Mouse (Mus musculus): ENCODE measurements around the gene Cyb5d2.

Gene Cyb5d2

DNA sequence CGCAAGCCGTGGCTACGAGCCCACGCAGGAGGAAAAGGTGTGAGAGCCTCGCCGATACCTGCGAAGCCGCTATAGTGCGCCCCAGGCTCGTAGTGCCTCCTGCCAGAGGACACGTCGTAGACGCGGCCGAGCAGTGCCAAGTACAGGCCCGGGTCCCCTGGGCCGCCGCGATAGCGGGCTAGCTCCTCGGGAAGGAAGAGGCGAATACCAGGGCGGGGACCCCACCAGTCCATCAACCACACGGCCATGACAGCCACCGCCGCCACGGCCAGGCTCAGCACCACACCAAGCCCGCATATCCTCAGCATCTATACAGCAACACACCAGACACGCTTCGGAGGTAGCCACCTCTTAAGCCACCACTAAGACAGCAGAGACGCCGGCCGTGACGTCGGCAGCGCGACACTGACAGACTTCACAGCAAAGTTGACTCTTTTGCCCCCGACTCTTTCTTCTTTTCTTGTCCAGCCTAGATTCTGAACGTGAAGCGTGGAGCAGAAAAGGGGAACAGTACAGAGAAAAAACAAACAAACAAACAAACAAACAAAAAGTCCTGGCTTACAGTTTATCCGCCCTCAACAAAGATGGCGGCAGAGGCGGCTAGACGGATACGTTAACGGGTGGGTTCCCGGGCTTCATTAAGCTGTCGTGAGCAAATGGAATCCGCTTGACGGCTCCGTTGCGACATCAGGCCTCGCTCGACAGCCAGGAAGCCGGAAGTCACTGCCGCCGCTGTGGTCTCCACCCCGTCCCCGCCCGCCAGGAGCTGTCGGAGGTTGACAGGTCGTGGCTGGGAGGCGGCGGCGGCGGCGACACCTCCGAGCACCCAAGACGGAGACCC is at the start of gene Cyb5d2, which contains the start of gene Zzef1:
Gene Cyb5d2, minus strand, starts transcription at position 688 of the 841 bp plus-strand sequence.
Gene Zzef1, plus strand, starts transcription at position 772 of the 841 bp plus-strand sequence.
- peak; percentile 24; the same call in 1 of the 2 replicates for TF ChIP-seq GATA4 (IDR thresholded peaks at IDR 0.05; ENCODE audit: insufficient replicate concordance, low read length)

DNA sequence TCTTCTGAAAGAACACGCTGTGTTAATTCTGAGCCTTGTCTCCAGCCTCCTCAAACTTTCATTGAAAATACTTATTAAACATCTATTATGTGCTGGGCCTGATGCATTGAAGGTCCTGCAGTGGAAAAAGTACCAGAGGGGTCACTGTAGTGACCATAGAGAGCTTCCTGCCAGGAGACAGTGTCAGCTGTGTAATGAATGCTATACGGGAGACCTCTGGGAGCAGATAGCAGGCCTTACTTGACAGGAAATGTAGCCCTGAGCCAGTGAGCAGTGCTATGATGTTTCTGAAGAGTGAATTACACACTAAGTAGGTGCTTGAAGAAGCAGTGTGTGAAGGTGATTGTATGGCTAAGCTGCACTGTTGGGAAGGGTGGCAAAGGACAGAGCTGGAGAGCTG is 49.6 kb upstream of the Cyb5d2 start:
- no peak for TF ChIP-seq GATA4 (IDR thresholded peaks at IDR 0.05; ENCODE audit: insufficient replicate concordance, low read length)

DNA sequence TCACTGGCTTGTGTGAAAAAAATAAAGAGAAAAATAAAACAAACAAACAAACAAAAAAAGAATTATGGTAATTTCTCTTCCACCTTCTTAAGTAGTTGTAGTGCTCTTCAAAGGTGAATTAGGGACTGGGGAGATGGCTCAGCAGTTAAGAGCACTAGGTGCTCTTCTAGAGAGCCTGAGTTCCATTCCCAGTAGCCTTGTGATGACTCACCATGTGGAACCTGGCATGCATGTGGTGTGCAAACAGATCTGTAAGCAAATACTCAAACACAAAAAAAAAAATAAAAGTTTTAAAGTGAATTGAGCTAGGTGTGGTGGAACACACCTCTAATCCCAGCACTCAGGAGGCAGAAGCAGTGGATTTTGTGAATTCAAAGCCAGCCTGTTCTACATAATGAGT is 47.6 kb upstream of the Cyb5d2 start:
- TF ChIP-seq GATA4 (IDR thresholded peaks at IDR 0.05; ENCODE audit: insufficient replicate concordance, low read length), result no peak

DNA sequence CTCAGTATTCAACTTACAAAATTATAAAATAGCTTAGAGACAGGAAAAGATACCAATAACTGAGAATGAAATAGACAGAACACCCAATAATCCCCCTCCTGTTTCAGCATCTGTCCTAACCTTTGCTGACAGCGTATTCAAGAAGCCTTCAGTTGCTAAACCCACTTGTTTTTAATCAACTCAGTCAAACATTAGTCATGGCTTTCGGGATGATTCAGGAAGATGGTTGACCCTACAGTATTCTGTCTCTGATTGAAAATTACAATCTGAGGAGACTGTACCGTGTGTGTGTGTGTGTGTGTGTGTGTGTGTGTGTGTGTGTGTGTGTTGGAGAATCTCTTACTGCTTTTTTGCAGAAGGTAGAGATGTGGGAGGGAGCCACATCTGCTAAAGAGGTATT is 46.8 kb upstream of the Cyb5d2 start:
- no peak for TF ChIP-seq GATA4 (IDR thresholded peaks at IDR 0.05; ENCODE audit: insufficient replicate concordance, low read length)

DNA sequence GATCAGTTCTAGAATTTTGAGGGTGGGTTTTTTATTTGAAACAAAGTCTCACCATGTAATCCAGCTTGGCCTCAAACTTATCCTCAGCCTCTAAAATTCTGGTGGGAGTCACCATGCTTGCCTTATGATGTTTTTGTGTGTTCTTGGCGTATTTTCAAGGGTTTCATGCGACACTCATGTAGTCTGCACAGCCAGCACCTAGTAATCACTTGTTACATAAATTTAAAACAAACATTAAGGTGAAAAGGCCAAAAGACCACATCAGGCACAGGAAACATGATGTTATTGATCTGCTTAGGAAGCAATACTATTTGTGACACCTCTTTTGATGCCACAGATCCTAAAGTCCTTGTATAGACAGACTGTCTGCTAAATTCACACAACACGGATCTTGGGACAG is 33.9 kb upstream of the Cyb5d2 start:
- TF ChIP-seq GATA4 (IDR thresholded peaks at IDR 0.05; ENCODE audit: insufficient replicate concordance, low read length), result no peak

DNA sequence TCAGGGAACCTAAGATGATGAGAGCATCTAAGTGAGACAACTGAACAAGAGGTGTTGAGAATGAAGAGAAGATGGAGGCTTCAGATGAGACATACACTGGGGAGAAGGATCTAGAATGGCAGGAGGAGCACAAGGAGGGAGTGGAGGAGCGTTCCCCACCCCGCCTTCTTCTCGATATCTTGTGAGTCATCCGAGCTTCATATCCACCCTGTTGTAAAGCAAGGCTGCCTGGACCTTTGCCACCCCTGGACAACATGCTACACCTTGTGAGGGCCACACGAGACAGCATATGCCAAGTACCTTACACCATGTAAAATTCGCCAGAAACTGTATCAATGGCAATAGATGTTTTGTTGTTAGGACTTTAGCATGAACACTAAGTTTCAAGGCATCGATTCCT is 25.1 kb upstream of the Cyb5d2 start:
- TF ChIP-seq GATA4 (IDR thresholded peaks at IDR 0.05; ENCODE audit: insufficient replicate concordance, low read length), result no peak

DNA sequence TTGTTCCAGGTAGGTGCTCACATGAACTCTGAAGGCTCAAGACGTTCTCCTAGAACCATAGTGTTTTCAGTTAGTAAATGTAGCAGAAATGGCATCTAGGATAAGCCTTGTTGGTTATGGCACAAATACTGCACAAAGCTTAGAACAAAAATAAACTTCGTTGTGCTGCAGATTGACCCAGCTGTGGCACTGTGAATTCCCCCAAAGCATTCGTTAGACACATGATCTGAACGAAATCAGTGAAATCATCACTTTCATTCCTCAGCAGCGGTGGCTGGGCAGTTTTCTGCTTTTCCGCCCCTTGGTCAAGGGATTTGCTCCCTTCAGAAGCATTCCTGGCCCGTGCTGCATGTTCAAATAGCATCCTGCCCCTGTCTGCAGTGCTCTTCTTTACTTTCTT is 22.1 kb upstream of the Cyb5d2 start:
- no peak for TF ChIP-seq GATA4 (IDR thresholded peaks at IDR 0.05; ENCODE audit: insufficient replicate concordance, low read length)

DNA sequence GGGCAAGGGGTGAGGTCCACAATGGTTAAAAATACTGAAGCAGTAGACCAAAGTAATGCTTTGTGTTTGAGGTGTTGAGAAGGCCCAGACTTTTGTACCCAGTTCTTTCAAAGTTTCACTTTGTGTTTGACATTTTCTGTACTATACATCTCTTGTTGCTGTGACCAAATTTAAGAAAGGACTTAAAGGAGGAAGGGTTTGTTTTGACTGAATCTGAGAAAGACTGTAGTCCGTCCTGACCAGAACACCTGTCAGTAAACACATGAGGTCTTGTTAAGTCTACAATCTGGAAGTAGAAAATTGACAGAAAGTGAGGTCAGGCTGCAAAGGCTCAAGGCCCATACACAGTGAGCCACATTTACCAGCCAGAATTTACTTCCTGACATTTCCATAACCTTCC is 20.9 kb upstream of the Cyb5d2 start:
- no peak for TF ChIP-seq GATA4 (IDR thresholded peaks at IDR 0.05; ENCODE audit: insufficient replicate concordance, low read length)

DNA sequence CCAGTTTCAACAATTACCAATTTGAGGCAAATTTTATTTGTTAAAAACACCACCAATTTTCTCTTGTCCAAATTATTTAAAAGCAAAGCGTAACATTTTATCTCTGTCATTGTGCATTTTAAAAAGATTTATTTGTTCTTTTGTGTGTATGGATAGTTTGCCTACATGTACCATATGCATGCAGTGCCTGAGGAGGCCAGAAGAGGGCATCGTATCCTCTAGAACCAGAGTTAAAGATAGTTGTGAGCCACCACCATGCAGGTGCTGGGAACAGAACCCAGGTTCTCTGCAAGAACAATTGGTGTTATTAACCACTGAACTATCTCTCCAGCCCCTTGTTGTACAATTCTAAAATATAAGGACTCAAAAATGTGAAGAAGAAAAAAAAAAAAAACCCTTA is 18.2 kb upstream of the Cyb5d2 start:
- TF ChIP-seq GATA4 (IDR thresholded peaks at IDR 0.05; ENCODE audit: insufficient replicate concordance, low read length), result no peak

DNA sequence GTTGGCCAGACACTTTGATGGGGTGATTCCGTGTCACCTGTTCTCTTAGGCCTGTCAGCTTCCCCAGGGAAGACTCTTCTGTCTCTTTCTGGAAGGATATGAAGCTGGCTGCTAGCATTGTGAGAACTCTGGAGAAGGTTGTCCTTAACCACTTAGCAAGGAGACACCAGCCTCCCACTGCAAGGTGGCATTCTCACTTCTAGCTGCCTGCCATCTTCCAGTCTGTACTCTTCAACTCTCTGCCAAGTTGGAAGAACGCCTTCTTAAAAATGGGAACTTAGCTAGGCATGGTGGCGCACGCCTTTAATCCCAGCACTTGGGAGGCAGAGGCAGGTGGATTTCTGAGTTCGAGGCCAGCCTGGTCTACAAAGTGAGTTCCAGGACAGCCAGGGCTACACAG is 17.7 kb upstream of the Cyb5d2 start:
- no peak for TF ChIP-seq GATA4 (IDR thresholded peaks at IDR 0.05; ENCODE audit: insufficient replicate concordance, low read length)

DNA sequence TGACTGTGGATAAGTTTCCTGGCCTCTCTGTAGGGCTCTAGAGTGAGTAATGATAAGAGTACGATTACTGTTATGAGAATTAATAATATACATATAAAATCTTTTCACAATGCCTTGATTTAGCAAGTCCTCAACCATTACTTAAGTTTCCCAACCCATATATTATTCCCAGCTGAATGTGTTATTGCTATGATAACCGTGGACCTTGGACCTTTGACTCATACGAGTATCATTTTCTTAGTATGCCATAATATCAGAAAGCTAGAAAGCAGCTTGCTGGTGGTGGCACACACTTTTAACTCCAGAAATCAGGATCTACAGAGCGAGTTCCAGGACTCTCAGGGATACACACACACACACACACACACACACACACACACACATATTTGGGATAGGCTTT is 12.1 kb upstream of the Cyb5d2 start:
- TF ChIP-seq GATA4 (IDR thresholded peaks at IDR 0.05; ENCODE audit: insufficient replicate concordance, low read length), result no peak

DNA sequence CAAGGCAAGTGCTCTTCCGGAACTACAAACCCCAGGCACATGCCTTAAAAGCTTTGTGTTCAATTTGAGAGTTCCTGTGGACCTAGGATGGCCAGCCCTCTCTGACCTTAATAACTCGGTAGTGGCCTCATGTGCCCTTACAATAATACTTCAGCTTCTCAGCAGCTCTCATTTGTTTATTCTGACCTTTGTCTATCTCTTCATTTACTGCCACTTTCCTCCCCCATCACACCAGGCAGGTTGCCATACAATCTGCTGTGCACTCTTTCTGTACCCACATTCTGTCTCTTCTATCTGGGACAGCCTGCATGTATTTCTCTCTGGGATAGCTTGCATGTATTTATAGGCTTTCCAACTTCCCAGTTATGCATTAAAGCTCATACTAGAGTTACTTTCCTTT is 10.6 kb upstream of the Cyb5d2 start:
- TF ChIP-seq GATA4 (IDR thresholded peaks at IDR 0.05; ENCODE audit: insufficient replicate concordance, low read length), result no peak

DNA sequence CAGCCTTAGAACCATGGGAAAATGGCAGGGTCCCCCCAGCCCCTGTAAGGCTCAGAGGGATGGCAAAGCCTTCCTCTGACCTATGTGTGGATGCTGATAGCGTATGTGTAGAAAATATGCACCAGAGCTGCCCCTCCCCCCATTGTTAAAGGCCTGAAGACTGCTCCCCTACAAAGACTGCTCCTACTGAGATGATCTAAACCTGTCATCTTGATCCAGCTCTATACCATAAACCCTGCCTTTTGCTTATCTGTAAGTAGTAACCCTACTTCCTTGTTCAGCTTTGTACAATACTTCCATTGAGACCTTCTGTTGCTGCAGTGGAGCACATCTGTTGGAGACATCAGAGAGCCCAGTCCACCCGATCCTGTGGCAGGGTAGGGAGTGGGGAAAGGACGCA is 9.3 kb upstream of the Cyb5d2 start:
- TF ChIP-seq GATA4 (IDR thresholded peaks at IDR 0.05; ENCODE audit: insufficient replicate concordance, low read length), result no peak

DNA sequence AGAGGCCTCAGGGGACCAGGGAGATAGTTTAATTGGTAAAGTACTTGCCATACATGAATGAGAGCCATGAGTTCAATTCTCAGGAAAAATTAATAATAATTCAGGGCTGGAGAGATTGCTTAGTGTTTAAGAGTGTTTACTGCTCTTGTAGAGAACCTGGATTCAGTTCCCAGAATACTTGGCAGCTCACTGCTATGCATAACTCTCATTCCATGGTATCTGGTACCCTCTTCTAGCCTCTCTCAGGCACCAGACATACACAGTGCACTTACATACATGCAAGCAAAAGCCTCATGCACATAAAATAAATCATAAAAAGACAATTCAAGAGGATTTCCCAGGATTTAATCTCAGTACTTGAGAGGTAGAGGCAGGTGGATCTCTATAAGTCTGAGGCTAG is 8.6 kb upstream of the Cyb5d2 start:
- no peak for TF ChIP-seq GATA4 (IDR thresholded peaks at IDR 0.05; ENCODE audit: insufficient replicate concordance, low read length)

DNA sequence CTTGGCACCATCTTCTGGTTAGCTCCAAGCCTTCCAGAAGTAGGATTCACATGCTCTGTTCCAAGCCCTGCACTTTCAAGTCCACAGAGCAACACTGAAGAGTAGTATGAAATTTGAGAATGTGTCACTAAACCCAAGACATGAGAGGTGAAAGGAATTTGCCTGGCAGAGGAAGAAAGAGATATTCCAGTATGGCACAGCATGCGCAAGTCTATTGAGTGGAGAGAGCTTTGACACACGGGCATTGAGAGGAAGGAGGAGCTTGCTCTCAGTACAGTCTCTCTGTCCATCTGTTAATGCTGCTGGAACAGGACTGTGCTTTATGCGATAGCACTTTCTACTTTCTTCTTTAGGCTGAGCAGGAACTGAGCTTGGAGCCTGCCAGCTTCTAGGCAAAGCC is 7.1 kb upstream of the Cyb5d2 start:
- TF ChIP-seq GATA4 (IDR thresholded peaks at IDR 0.05; ENCODE audit: insufficient replicate concordance, low read length), result no peak

DNA sequence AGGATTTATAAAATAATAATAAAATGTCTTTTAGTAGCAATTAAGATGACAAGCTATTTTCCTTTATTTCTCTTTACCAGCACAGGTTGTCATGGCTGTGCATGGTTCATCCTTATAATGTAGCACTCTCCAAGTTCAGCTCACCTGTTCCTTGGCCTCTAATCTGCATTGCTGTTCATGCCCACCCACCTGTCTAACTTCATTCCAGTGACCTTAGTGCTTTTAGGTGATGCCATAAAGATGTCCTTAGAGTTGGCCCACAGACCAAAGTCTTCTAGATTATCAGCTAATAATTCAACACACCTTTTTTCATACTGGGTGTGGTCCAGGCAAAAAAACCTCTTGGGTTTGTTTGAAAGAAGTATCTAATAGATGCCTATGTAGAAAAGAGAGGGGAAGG is 5.2 kb upstream of the Cyb5d2 start:
- no peak for TF ChIP-seq GATA4 (IDR thresholded peaks at IDR 0.05; ENCODE audit: insufficient replicate concordance, low read length)

DNA sequence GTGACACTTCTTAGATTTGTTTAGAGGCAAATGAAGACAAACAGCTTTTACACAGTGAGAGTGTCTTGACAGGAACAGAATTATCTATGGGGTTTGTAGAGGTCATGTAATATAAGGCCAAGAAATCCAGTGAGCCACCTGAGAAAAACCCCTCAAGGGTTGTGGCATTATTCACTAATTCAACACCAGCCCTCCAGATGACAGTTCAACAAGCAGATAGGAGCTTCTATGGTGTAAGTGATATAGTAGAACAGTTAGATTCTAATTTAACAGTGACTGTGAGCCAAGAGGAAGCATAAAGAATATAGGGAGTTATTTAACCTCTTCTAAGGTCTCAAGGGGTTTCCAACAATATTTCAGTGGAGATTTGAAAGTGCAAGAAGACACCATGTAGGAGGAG is 2.2 kb upstream of the Cyb5d2 start:
- no peak for TF ChIP-seq GATA4 (IDR thresholded peaks at IDR 0.05; ENCODE audit: insufficient replicate concordance, low read length)
